Mouse (Mus musculus) cerebellum, adult 2 months (tissue): ENCODE measurements around the gene Tkt.

Experiments used
- CTCF ChIP-seq: fragments of 200-500 bp; IDR thresholded peaks from 2 replicates; pipeline ENCODE4 v1.5.1; 2011; ENCODE audit warnings: low read depth, mild to moderate bottlenecking, control low read depth, low read length, moderate library complexity, borderline replicate concordance; ENCODE audit not compliant: insufficient read depth
- POLR2A ChIP-seq: fragments of 200-500 bp; IDR thresholded peaks from 2 replicates; pipeline ENCODE4 v1.6.1; 2011; ENCODE audit warnings: low read length, control low read depth, borderline replicate concordance; ENCODE audit not compliant: insufficient read depth

GRCm38 (mm10) chr14:30619982-30620578 lies 71.9 kb downstream of the Tkt start:
- TF ChIP-seq POLR2A (no peak), CTCF (no peak)
